Mouse (Mus musculus) forebrain, embryonic 11.5 days (tissue): ENCODE measurements around the gene Zfp143. TPM values are rescaled to one million over a fixed set of nuclear protein-coding genes. Genes with fewer than 3 reads are reported as not detected.

ENCODE experiments used
- ATAC-seq: fragments of 200-750 bp; cut with Nextera tagmentation; replicated peaks from 2 replicates; pipeline ENCODE4 v1.8.0; 2017; ENCODE audit warnings: moderate TSS enrichment; ENCODE audit not compliant: low FRiP score
- DNase-seq: peaks from one replicate; pipeline ENCODE4 v3.0.0-alpha.2; 2017; ENCODE audit warnings: low spot score
- H3K27ac ChIP-seq: fragments of 300-500 bp; sonication (generic); 2 replicates; pipeline ENCODE4 v1.5.1; 2014; ENCODE audit warnings: low read depth, low read length
- H3K27me3 ChIP-seq: fragments of 300-500 bp; sonication (generic); 2 replicates; pipeline ENCODE4 v1.6.1; 2014; ENCODE audit warnings: mild to moderate bottlenecking, low read length, mixed read lengths; ENCODE audit not compliant: control insufficient read depth, insufficient read depth
- H3K36me3 ChIP-seq: fragments of 300-500 bp; sonication (generic); 2 replicates; pipeline ENCODE4 v1.6.1; 2014; ENCODE audit warnings: mild to moderate bottlenecking, low read length, moderate library complexity, mixed read lengths; ENCODE audit not compliant: control insufficient read depth, insufficient read depth
- H3K4me1 ChIP-seq: fragments of 300-500 bp; sonication (generic); replicated peaks from 2 replicates; pipeline ENCODE4 v1.6.1; 2014; ENCODE audit warnings: low read length, mixed read lengths; ENCODE audit not compliant: control insufficient read depth, insufficient read depth
- H3K4me2 ChIP-seq: fragments of 300-500 bp; sonication (generic); 2 replicates; pipeline ENCODE4 v1.6.1; 2014; ENCODE audit warnings: low read depth, mild to moderate bottlenecking, low read length, moderate library complexity, mixed read lengths; ENCODE audit not compliant: severe bottlenecking
- H3K4me3 ChIP-seq: fragments of 300-500 bp; sonication (generic); 2 replicates; pipeline ENCODE4 v1.5.1; 2014; ENCODE audit warnings: low read depth, low read length
- H3K9ac ChIP-seq: fragments of 300-500 bp; sonication (generic); 2 replicates; pipeline ENCODE4 v1.6.1; 2014; ENCODE audit warnings: low read length
- H3K9me3 ChIP-seq: fragments of 300-500 bp; sonication (generic); 2 replicates; pipeline ENCODE4 v1.6.1; 2016; ENCODE audit warnings: low read length, mixed read lengths; ENCODE audit not compliant: control insufficient read depth
- WGBS: fragments of 180-500 bp; shearing (Covaris S2); extraction: QIAGEN DNeasy Blood & Tissue Kit; methylation state at CpG from one replicate; pipeline ENCODE4 v1.1.7; 2014; 5-methylcytosine and 5-hydroxymethylcytosine counted together
- polyA plus RNA-seq: library from polyadenylated mRNA; unstranded; fragments of >200 nt; fragmentation: Nextera tagmentation; extraction: Ambion mirVana; gene quantifications from 2 replicates; pipeline ENCODE4 v1.2.1, GENCODE M21; 2014

Gene Zfp143
- polyA plus RNA-seq, 1 experiment from 2014 or later = 29.7 TPM

DNA sequence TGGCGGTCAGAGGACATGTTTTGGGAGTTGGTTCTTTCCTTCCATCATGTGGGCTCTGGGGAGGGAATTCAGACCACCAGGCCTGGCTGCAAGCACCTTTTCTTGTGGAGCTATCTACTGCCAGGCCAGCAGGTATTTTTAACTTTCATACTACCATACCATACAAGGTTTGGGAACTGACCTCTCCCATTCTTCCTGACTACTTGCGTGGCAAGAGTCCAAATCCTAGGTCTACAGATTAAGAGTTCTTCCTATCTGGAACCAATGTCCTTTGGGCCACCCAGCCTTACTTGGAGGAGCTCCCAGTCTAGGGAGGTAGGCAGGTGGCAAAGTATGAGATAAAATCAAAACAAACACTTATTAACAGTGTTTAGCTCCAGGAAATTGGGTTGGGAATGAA lies 57.4 kb downstream of the Zfp143 start:
- DNase-seq (no peak), ATAC-seq (no peak)
- H3K4me3 ChIP-seq = no peak overlapping the region
- H3K36me3 ChIP-seq = no peaks in the 10 kb centered on the region
- H3K27ac ChIP-seq = no peak overlapping the region
- H3K9me3 ChIP-seq = no peaks in the 10 kb centered on the region
- no peak overlapping the region for H3K4me2 ChIP-seq
- WGBS = 82% methylated on average over 2 of the region's 2 CpGs
- H3K27me3 ChIP-seq = no peaks in the 10 kb centered on the region
- H3K9ac ChIP-seq = no peak overlapping the region
- H3K4me1 ChIP-seq = no peaks in the 10 kb centered on the region

DNA sequence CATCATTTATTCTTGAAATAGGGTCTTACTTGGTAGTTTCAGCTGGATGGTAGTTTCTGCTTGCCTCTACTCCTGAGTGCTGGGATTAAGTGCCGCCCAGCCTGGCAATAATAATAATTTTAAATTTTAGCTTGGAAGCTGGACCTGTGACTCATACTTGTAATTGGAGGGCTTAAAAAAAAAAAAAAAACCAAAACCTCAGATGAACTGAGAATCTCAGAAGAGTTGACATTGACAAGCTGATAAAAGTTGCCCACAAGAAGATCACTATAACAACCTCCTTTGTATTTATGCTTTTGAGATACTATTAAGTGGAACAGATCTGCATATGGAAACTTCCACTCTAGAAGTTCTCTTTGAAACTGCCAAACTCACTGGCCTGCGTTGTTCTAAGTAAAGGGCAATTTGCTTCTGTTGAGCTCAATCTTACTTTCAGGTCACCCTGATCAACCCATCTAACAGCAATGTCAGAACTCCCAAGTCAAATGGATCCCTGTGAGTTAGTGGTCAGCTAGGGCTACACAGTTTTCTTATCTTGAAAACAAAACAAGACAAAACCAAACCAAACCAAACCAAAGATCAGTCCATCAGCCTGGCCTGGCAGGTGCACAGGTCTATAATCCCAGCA lies 59.3 kb downstream of the Zfp143 start:
- Histone ChIP-seq H3K36me3 (no peaks in the 10 kb centered on the region; the same call in 1 of the 2 replicates), H3K9me3 (no peaks in the 10 kb centered on the region), H3K27ac (no peak overlapping the region), H3K4me3 (no peak overlapping the region), H3K9ac (no peak overlapping the region), H3K4me2 (no peak overlapping the region), H3K27me3 (no peaks in the 10 kb centered on the region), H3K4me1 (peaks cover 2% of the 10 kb centered on the region; the same call in 1 of the 2 replicates)
- WGBS = 87% methylated on average over 2 of the region's 2 CpGs
- no peak for DNase-seq
- ATAC-seq = no peak

DNA sequence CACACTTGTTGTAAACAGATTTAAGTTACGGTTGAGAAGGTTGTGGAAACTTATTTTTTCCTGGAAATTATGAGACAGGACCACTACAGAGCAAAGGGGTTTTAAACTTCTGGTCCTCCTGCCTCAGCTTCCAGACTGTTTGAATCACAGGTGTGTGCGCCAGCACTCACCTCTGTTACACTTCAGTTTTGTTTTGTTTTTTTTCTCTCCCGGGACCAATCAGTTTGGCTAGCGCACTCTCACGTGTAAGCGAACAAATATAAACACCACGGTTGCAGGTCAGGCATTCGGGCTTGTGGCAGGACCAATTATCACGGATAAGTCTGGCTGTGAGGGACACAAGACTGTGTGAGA lies 60.1 kb downstream of the Zfp143 start:
- no peak for ATAC-seq
- peak overlapping the region; percentile 72 for H3K27ac ChIP-seq
- peaks cover 2% of the 10 kb centered on the region; the same call in 1 of the 2 replicates for H3K4me1 ChIP-seq
- DNase-seq = no peak
- H3K9ac ChIP-seq = peak overlapping the region; percentile 69
- H3K27me3 ChIP-seq = no peaks in the 10 kb centered on the region
- H3K36me3 ChIP-seq = no peaks in the 10 kb centered on the region; the same call in 1 of the 2 replicates
- H3K9me3 ChIP-seq = no peaks in the 10 kb centered on the region
- peak overlapping the region; percentile 98 for H3K4me3 ChIP-seq
- WGBS = 3% methylated on average over 9 of the region's 9 CpGs
- H3K4me2 ChIP-seq = peak overlapping the region; percentile 62

DNA sequence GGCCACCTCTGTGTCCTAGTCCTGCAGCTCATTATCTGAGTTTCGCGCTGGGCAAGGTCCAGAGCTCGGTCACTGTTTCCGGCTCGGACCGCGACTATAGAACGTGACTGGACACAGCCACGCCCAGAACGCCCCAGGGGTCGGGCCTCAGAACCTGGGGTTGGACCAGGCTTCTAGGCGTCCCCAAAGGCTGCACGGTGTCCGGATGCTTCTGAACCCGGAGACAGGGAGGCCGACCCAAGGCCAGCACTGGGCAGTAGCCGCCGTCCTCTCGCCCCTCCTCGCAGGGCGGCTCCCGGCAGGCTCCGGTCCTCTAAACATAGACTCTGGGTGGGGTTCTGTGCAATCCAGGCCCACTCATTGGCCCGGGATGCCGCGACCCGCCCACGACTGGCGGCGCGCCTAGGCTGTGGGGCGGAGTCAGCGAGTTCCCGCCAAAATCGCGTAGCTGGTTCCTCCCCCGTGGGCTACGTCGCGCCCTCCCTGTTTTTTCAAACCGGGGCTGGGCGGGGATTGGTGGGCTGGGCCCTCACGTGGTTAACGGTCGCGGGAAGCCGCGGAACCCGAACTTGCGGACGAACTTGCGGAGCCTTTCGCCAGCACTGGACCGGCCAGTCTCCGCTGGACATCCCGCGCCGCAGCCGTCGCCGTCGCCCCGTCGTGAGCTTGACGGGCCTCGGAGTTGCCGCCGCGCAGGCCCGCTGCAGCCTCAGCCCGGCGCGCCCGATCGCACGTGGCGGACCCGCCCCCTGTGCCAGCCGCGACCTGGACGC lies 60.7 kb downstream of the Zfp143 start, which contains the start of gene Wee1:
TSS of gene Wee1 (plus strand) at position 531 of the 773 bp plus-strand sequence.
- Histone ChIP-seq H3K4me2 (peak within 1 kb of the TSS; percentile 62), H3K4me3 (peak within 1 kb of the TSS; percentile 98), H3K27me3 (no peaks in the 10 kb centered on the region), H3K9ac (peak within 1 kb of the TSS; percentile 95), H3K4me1 (peaks cover 2% of the 10 kb centered on the region; the same call in 1 of the 2 replicates), H3K36me3 (no peaks in the 10 kb centered on the region; the same call in 1 of the 2 replicates), H3K27ac (peak within 1 kb of the TSS; percentile 90), H3K9me3 (no peaks in the 10 kb centered on the region)
- DNase-seq (peak; percentile 99), ATAC-seq (peak; percentile 98)
- under 1% methylated on average over 80 of the region's 81 CpGs for WGBS

DNA sequence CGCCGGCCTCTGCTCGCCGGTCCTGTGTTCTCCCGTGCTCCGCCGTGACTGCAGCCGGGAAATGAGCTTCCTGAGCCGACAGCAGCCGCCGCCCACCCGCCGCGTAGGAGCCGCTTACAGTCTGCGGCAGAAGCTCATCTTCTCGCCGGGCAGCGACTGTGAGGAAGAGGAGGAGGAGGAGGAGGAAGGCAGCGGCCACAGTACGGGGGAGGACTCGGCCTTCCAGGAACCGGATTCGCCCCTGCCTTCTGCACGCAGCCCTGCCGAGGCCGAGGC lies 61.2 kb downstream of the Zfp143 start:
- peak; percentile 22 for ATAC-seq
- H3K4me1 ChIP-seq = peaks cover 2% of the 10 kb centered on the region; the same call in 1 of the 2 replicates
- no peaks in the 10 kb centered on the region for H3K9me3 ChIP-seq
- peak overlapping the region; percentile 95 for H3K9ac ChIP-seq
- DNase-seq = no peak
- 0% methylated on average over 25 of the region's 27 CpGs for WGBS
- no peaks in the 10 kb centered on the region; the same call in 1 of the 2 replicates for H3K36me3 ChIP-seq
- no peaks in the 10 kb centered on the region for H3K27me3 ChIP-seq
- H3K4me3 ChIP-seq = peak overlapping the region; percentile 98
- H3K4me2 ChIP-seq = peak overlapping the region; percentile 62
- peak overlapping the region; percentile 90 for H3K27ac ChIP-seq

DNA sequence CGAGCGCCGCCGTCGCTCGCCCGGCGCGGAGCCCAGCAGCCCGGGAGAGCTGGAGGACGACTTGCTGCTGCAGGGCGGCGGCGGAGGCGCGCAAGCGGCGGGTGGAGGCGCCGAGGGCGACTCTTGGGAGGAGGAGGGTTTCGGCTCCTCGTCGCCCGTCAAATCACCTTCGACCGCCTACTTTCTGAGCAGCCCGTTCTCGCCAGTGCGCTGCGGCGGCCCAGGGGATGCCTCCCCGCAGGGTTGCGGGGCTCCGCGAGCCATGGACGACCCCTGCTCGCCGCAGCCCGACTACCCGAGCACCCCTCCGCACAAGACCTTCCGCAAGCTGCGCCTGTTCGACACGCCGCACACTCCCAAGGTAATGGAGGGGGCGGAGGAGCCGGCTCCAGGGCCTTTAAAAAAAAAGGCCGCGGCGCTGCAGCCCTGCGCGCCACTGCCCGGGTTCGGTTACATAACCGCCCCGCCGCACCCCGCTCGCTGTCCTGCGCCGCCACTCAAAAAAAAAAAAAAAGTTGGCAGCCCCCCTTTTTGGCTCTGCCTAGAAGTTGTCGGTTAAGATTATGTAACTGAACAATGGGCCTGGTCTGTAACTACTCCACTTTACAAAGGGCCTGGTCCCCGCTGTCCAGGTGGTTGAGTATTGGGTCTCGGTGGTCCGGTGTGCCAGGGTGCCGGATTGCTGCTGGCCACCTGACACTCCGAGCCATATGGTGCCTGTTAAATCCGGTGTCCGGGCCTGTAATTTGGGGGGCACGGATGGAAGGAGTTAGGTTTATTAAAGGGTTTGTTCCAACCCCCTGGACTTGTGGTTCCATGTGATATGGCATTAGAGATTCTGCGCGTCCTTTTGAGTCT lies 61.8 kb downstream of the Zfp143 start:
- Histone ChIP-seq H3K27ac (peak overlapping the region; percentile 90), H3K9ac (peak overlapping the region; percentile 95), H3K9me3 (no peaks in the 10 kb centered on the region), H3K36me3 (no peaks in the 10 kb centered on the region; the same call in 1 of the 2 replicates), H3K4me3 (peak overlapping the region; percentile 98), H3K4me1 (peaks cover 2% of the 10 kb centered on the region; the same call in 1 of the 2 replicates), H3K27me3 (no peaks in the 10 kb centered on the region), H3K4me2 (peak overlapping the region; percentile 62)
- WGBS = under 1% methylated on average over 66 of the region's 74 CpGs
- DNase-seq (peak; percentile 82), ATAC-seq (peak; percentile 13; the same call in 1 of the 2 replicates)

DNA sequence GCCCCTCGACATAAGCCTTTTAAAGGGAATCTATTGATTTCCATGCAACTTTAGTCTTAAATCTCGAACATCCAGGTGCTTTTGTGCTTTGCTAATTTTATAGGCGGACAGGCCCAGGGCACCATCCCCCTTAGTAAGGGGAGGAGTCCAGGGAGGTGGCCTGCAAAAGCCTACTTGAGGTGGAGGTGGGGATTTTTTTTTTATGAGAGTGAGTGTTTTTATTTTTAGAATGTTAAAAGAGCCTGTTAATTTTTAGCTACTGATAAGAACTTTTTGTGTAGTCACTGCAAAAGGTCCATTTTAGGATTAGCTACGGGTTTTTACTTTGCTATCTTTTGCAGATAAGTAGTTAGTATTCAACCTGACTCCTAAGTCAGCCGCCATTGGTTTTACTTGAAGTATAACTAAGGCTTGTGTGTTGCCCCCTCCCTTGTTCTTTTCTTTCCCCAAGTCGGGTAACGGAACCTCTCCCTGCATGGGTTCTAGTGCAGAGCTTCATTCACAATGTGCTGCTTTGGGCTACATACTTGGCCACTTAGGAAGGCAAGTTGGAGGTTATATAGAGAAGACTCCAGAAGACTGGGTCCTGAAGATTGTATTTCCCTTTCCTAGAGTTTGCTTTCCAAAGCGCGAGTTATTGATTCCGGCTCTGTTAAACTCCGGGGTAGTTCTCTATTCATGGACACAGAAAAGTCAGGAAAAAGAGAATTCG lies 63.0 kb downstream of the Zfp143 start:
- peaks cover 2% of the 10 kb centered on the region; the same call in 1 of the 2 replicates for H3K4me1 ChIP-seq
- H3K4me2 ChIP-seq = peak overlapping the region; percentile 62
- DNase-seq (no peak), ATAC-seq (no peak)
- peak overlapping the region; percentile 98 for H3K4me3 ChIP-seq
- 67% methylated on average over 12 of the region's 12 CpGs for WGBS
- H3K9me3 ChIP-seq = no peaks in the 10 kb centered on the region
- no peaks in the 10 kb centered on the region; the same call in 1 of the 2 replicates for H3K36me3 ChIP-seq
- no peak overlapping the region for H3K27ac ChIP-seq
- no peaks in the 10 kb centered on the region for H3K27me3 ChIP-seq
- H3K9ac ChIP-seq = peak overlapping the region; percentile 95

DNA sequence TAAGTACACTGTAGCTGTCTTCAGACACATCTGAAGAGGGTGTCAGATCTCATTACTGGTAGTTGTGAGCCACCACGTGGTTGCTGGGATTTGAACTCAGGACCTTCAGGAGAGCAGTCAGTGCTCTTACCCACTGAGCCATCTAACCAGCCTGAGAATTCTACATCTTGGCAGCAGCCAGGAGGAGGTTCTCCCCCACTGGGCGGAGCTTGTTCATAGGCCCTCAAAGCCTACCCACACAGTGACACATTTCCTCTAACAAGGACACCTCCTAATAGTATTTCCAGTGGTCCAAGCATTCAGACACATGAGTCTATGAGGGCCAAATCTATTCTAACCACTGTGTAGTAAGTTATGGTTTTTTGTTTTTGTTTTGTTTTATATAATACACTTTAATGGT lies 67.5 kb downstream of the Zfp143 start:
- WGBS = 90% methylated on average over 2 of the region's 2 CpGs
- ATAC-seq (no peak), DNase-seq (no peak)
- H3K36me3 ChIP-seq = no peaks in the 10 kb centered on the region; the same call in 1 of the 2 replicates
- no peak overlapping the region for H3K4me2 ChIP-seq
- no peaks in the 10 kb centered on the region for H3K27me3 ChIP-seq
- no peak overlapping the region for H3K9ac ChIP-seq
- no peak overlapping the region for H3K4me3 ChIP-seq
- no peaks in the 10 kb centered on the region for H3K9me3 ChIP-seq
- H3K4me1 ChIP-seq = peaks cover 2% of the 10 kb centered on the region; the same call in 1 of the 2 replicates
- H3K27ac ChIP-seq = no peak overlapping the region
